Mouse (Mus musculus) spleen, adult 2 months (tissue): ENCODE results near the gene Pts.

Experiments
- CTCF ChIP-seq: fragments of 200-500 bp; IDR thresholded peaks from 2 replicates; pipeline ENCODE4 v1.5.1; 2011; ENCODE audit warnings: mild to moderate bottlenecking, inconsistent platforms; ENCODE audit not compliant: insufficient read depth, insufficient read length, insufficient replicate concordance; ENCODE audit errors: extremely low read depth
- POLR2A ChIP-seq: fragments of 200-500 bp; IDR thresholded peaks from 2 replicates; pipeline ENCODE4 v1.6.1; 2011; ENCODE audit warnings: low read depth, low read length, inconsistent platforms

DNA sequence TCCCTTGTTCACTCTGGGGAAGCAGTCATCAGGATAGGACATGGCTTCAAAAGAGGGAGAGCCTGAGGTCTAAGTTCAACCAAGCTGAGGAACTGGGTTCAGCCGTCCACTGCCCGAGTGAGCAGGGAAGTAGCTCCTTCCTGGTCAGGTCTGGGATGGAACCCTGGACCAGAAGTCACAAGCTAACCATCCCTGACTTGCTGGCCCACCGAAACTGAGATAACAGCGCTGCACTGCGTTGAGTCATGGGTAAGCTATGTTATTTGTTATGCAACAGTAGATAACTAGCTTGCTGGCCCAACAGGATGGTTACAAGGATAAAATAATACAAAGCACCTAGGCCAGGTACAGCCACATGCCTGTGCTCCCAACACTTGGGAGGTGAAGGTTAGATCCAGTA, 13.1 kb downstream of the Pts start:
- no peak for TF ChIP-seq CTCF
- TF ChIP-seq POLR2A, result no peak
